Mouse (Mus musculus) Patski (cell line): ENCODE data around the gene Mettl11b. TPM values are rescaled to one million over a fixed set of nuclear protein-coding genes. Genes with fewer than 3 reads are reported as not detected.
A peak's percentile ranks its signal among the peaks of the same experiment; 100 is the strongest.

ENCODE experiments used
- ATAC-seq: fragments of 100-300 bp; one replicate; pipeline ENCODE4 v1.8.0; 2021
- CTCF ChIA-PET: fragments of 350-600 bp; sonication (Branson Sonifier 250); formaldehyde crosslinking; loops from one replicate; lab custom pipeline; 2022; ENCODE audit warnings: inconsistent platforms; lab: Charles Lee
- POLR2A ChIA-PET: fragments of 350-600 bp; sonication (Branson Sonifier 250); formaldehyde crosslinking; loops from one replicate; lab custom pipeline; 2022; ENCODE audit warnings: antibody characterized with exemption, inconsistent platforms; lab: Charles Lee
- DNase-seq: peaks from one replicate; pipeline ENCODE4 v3.0.0-alpha.2; 2011; ENCODE audit warnings: low read depth, low spot score
- H3K27me3 ChIP-seq: fragments of 371-371 bp; one replicate; pipeline ENCODE4 v1.5.1; 2021
- CTCF ChIP-seq: fragments of 100-300 bp; IDR thresholded peaks from one replicate; pipeline ENCODE4 v1.5.1; 2021
- in situ Hi-C: fragments of 300-500 bp; cut with MboI; formaldehyde crosslinking; loops from 3 replicates; pipeline ENCODE4 v1.11.1; 2018; ENCODE audit warnings: low pct_unique_long_range_greater_than_20kb, mixed read lengths
- polyA plus RNA-seq: library from polyadenylated mRNA; unstranded; gene quantifications from one replicate; pipeline ENCODE4 v1.2.3, GENCODE M21; 2021

The Mettl11b gene
- polyA plus RNA-seq, 1 experiment from 2014 or later: not detected

GRCm38 (mm10) chr1:163691860-163692259, 33.2 kb downstream of the Mettl11b start:
- POLR2A ChIA-PET: no interaction called here
- CTCF ChIA-PET: interaction anchor here (1.0 to 1.8 kb wide), 2 partner anchors 10 to 26 kb away, joined by 3 to 5 read pairs; no protein-coding TSS in a partner anchor
- in situ Hi-C loops: no loop called here
- TF ChIP-seq CTCF: no peak
- H3K27me3 ChIP-seq: no peaks in the 10 kb centered on the region
- ATAC-seq: peak; percentile 35
- no peak for DNase-seq

DNA sequence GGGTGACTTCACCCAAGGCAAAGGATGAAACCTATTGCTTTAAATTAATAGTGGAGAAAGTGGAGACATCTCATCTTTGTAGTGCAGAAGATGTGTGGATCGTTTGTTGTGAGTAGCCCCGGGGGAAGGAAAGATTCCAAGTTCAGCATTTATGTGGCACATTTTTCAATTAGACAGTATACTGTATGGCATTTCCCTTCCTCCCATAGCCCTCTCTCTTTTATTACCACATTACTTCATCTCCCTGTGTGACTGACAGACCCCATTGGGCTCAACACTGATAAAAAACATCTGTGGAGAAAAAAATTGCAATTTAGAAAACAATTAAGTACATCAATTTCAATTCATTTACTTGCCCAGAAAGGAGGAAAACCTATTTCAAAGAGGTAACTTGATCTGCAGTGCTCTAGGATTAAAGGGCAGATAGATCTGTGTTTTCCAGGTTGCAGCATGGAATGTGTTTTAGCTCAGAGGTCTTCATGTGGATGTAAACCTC, 42.0 kb downstream of the Mettl11b start:
- in situ Hi-C loops: no loop called here
- no peak for DNase-seq
- H3K27me3 ChIP-seq: no peaks in the 10 kb centered on the region
- no peak for TF ChIP-seq CTCF
- ATAC-seq: no peak
- ChIA-PET POLR2A (no interaction called here), CTCF (interaction anchor here (1.0 kb wide), 1 partner anchor 22 kb away, joined by 3 read pairs; no protein-coding TSS in a partner anchor)

- no peak for TF ChIP-seq CTCF
- ATAC-seq (no peak), DNase-seq (peak; percentile 56)
- ChIA-PET POLR2A (no interaction called here), CTCF (no interaction called here)
- no peaks in the 10 kb centered on the region for H3K27me3 ChIP-seq
- in situ Hi-C loops: no loop called here
Measured at GRCm38 (mm10) chr1:163682127-163682526, 42.9 kb downstream of the Mettl11b start.

- CTCF ChIA-PET: no interaction called here
- no peak for TF ChIP-seq CTCF
- H3K27me3 ChIP-seq: no peaks in the 10 kb centered on the region
- POLR2A ChIA-PET: no interaction called here
- in situ Hi-C loops: loop anchor here (5.0 kb wide), 1 partner anchor 106 kb away; no protein-coding TSS in a partner anchor
- DNase-seq (no peak), ATAC-seq (no peak)
Measured at GRCm38 (mm10) chr1:163672866-163673265, 52.2 kb downstream of the Mettl11b start.

DNA sequence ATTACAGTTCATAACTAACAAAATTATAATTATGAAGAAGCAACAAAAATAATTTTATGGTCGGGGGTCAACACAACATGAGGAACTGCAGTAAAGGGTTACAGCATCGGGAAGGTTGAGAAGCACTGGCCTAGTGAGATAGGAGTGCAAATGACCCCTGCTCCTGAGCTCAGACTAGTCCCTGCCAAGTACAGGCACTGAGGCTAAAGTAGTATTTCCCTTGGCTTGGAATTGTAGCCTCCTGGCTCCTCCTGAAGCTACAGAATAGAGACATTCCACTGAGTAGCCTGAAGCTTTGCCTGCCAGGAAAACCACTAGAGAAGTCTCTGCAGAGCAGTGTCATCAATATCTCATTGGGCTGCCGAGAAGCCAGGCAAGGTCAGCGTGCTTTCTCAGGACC, 53.7 kb downstream of the Mettl11b start:
- in situ Hi-C loops: loop anchor here (5.0 kb wide), 1 partner anchor 104 kb away; no protein-coding TSS in a partner anchor
- TF ChIP-seq CTCF: no peak
- ChIA-PET POLR2A (interaction anchor here (1.2 kb wide), 1 partner anchor 20 kb away, joined by 3 read pairs; no protein-coding TSS in a partner anchor), CTCF (no interaction called here)
- no peak for ATAC-seq
- no peak for DNase-seq
- no peaks in the 10 kb centered on the region for H3K27me3 ChIP-seq

GRCm38 (mm10) chr1:163670702-163671101, 54.3 kb downstream of the Mettl11b start:
- ChIA-PET CTCF (interaction anchor here (0.8 kb wide), 1 partner anchor 17 kb away, joined by 3 read pairs; no protein-coding TSS in a partner anchor), POLR2A (no interaction called here)
- TF ChIP-seq CTCF: no peak
- H3K27me3 ChIP-seq: no peaks in the 10 kb centered on the region
- in situ Hi-C loops: loop anchor here (5.0 kb wide), 1 partner anchor 103 kb away; no protein-coding TSS in a partner anchor
- peak; percentile 85 for ATAC-seq
- DNase-seq: peak; percentile 93

DNA sequence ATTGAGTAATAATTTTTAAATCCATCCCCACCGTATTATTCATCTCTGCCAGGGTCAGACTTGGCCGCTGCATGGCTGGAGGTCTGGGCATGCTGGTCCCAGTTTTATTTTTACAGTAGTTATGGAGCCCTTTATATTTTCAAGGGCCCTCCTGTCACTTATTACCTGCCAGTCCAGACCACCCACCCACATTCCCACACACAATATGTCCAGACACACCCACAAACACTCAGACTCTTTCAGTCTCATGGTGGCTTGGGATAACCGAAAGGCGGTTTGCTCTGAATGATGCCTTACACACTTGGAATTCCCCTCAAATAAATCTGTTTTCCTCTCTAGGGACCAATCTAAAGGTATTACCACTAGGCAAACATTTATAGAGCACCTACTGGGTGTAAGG, 55.1 kb downstream of the Mettl11b start:
- H3K27me3 ChIP-seq: no peaks in the 10 kb centered on the region
- no peak for TF ChIP-seq CTCF
- DNase-seq (no peak), ATAC-seq (no peak)
- CTCF ChIA-PET: interaction anchor here (0.8 kb wide), 1 partner anchor 17 kb away, joined by 3 read pairs; no protein-coding TSS in a partner anchor
- in situ Hi-C loops: loop anchor here (5.0 kb wide), 1 partner anchor 103 kb away; no protein-coding TSS in a partner anchor
- POLR2A ChIA-PET: interaction anchor here (0.6 kb wide), 1 partner anchor 149 kb away, joined by 3 read pairs; no protein-coding TSS in a partner anchor

DNA sequence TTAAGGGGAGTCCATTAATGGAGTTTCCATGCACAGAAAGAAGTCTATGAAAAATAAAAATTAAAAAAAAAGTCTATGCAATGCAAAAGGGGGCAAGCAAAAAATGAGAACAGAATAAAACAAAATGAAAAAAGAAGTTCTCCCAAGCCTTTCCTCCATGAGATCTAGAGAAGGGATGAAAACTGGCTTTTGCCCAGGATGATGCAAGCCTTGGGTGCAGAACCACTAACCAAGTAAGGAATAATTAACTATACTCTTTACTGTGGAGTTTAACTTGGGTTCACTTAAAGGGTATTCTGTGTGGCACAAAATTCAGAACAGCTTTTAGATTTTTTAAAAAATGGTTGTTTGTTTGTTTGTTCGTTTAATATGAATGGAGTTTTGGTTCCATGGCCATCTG, 62.6 kb downstream of the Mettl11b start:
- ATAC-seq (no peak), DNase-seq (no peak)
- no peaks in the 10 kb centered on the region for H3K27me3 ChIP-seq
- TF ChIP-seq CTCF: no peak
- in situ Hi-C loops: no loop called here
- POLR2A ChIA-PET: no interaction called here
- CTCF ChIA-PET: interaction anchor here (1.4 kb wide), 1 partner anchor 28 kb away, joined by 3 read pairs; no protein-coding TSS in a partner anchor

GRCm38 (mm10) chr1:163658535-163658928, 66.5 kb downstream of the Mettl11b start:
- DNase-seq: no peak
- ChIA-PET POLR2A (no interaction called here), CTCF (no interaction called here)
- in situ Hi-C loops: no loop called here
- TF ChIP-seq CTCF: no peak
- H3K27me3 ChIP-seq: no peaks in the 10 kb centered on the region
- ATAC-seq: no peak

GRCm38 (mm10) chr1:163657766-163658534, 67.1 kb downstream of the Mettl11b start:
- TF ChIP-seq CTCF: no peak
- in situ Hi-C loops: no loop called here
- ChIA-PET CTCF (no interaction called here), POLR2A (no interaction called here)
- no peaks in the 10 kb centered on the region for H3K27me3 ChIP-seq
- DNase-seq (no peak), ATAC-seq (no peak)

DNA sequence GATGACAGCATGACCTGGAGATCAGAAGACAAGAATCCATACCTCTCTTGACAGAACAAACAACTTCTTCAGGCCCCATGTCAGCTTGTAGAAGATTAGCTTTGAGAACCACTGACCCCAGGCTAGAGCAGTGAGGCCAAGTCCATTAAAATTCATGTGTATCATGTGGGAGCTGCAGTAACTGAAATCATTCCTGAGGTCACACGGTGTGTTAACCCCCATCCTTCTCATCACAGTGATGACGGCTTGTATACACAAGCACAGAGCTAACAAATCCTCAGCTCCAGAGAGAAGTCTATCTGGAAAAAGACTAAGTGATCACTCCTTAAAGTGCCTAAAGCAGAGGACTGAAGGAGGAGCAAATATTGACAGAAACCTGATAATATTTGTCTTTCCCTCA, 68.0 kb downstream of the Mettl11b start:
- ATAC-seq: no peak
- ChIA-PET CTCF (no interaction called here), POLR2A (no interaction called here)
- DNase-seq: no peak
- H3K27me3 ChIP-seq: no peaks in the 10 kb centered on the region
- TF ChIP-seq CTCF: no peak
- in situ Hi-C loops: no loop called here
